Mouse (Mus musculus) embryonic fibroblast, embryonic 13.5 days (primary cell): ENCODE measurements around the gene Mrps27.

Experiments
- CTCF ChIP-seq: IDR thresholded peaks from 2 replicates; pipeline ENCODE4 v1.5.1; 2011; ENCODE audit warnings: mild to moderate bottlenecking, control low read depth, low read length, moderate library complexity, borderline replicate concordance; ENCODE audit not compliant: insufficient read depth
- POLR2A ChIP-seq: IDR thresholded peaks from 2 replicates; pipeline ENCODE4 v1.6.1; 2011; ENCODE audit warnings: low read depth, mild to moderate bottlenecking, control low read depth, low read length, moderate library complexity

- TF ChIP-seq POLR2A (no peak), CTCF (no peak)
These were observed 107.9 kb downstream of the Mrps27 start for GRCm38 (mm10) chr13:99452444-99452843.
